Mouse (Mus musculus) heart, postnatal 4 days (tissue): ENCODE measurements around the gene Gpx2. TPM values are rescaled to one million over a fixed set of nuclear protein-coding genes. Genes with fewer than 3 reads are reported as not detected.
"Not testable (repeated sequence)": the region's sequence is repeated elsewhere in the genome, so short reads cannot be mapped to it uniquely, and the experiment has no call there.

ENCODE experiments used
- DNase-seq: peaks from one replicate; pipeline ENCODE4 v3.0.0; 2021
- total RNA-seq, 2 experiments: library from RNA; stranded (reverse); gene quantifications; 2 replicates each; pipeline ENCODE4 v1.2.3; 2021

Gpx2 gene
- total RNA-seq, 2 experiments from 2014 or later = not detected

DNA sequence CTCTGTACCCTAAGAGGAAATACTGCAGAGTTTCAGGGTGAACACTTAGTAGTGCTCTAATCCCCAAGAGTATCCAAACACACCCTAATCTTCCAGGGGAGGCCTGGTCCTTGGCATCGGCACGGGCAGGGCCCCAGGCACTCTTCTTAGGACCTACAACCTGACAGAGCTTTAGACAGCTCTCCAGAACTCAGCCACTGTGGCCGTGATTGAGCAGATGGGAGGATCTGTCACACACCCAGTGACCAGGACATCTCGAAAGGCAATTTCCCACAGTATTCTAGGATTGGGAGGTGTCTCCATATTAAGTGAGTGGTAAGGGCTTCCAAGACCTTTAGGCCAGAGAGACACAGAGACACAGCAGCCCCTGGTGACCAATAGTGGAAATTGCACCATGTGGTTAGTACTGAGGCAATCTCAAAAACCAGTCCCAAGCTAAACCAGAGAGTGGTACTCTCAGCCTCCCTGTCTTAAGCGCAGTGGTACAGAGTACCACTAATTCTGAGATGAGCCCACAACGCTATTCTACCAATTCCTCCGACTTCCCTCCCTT, 8.4 kb upstream of the Gpx2 start:
- DNase-seq = peak; percentile 74

- no peak for DNase-seq
Measured at GRCm38 (mm10) chr12:76803028-76803427, 7.7 kb upstream of the Gpx2 start.

DNA sequence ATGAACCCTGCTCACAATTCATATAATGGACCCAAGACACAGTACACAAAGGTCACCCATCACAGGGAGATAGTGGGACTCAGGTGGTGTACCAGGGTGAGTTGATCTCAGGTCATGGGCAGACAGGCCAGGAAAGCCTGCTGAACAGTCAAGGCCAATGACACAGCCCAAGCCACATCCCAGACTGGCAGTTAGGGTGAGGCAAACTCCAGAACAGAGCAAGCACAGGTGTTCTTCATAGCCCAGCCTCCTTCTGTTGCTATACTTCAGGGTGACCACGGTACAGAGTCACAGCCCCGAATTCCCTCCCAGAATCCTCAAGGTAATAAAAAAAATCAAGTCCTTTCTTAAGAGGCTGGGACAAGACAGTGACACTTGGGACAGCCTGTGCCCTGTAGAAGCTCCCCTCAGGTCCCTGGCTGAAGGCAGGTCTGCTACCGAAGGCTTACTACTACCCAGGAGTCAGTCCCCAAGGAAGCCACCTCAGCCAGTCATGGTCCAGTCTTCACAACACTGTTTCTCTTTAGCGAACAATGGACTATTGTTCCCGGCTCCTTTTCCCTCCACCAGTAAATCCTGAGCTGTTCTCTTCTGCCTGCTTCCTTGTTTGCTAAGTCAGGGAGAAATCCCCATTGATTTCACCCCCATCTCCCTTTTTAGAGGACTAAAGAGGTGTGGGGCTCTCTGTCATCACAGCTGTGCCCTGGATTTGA, 2.8 kb upstream of the Gpx2 start:
- no peak for DNase-seq

DNA sequence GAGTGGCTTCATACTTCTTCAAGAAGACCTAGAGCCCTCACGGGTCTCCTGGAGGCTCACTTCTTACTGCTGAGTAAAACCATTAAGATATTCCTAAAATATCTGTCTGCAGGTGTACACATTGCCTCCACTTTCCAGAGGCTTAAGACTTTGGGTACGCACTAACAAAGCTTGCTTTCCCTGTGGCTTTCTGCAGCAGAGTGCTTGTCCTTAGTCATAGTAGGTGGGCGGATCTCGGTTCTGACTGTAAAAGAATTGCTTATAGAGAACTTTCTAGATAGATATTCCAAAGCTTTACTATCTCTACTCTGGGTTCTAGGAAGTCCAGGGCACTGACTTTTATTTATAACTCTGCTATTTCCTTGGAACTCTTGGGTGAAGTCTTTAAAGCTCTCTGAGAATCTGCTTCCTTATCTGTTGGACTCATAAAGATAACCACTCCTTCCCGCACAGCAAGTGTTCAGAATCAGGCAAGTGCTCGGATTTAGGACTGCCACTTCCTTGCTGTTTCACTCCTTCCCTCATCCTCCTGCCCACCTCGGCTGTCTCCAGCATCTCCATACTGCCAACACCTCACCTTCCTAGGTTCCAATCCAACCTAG, 1.7 kb upstream of the Gpx2 start:
- no peak for DNase-seq

GRCm38 (mm10) chr12:76792540-76792939, 2.8 kb downstream of the Gpx2 start:
- DNase-seq = not testable (repeated sequence)

- no peak for DNase-seq
Measured at GRCm38 (mm10) chr12:76790446-76791084, 4.8 kb downstream of the Gpx2 start.

- DNase-seq = no peak
Measured at GRCm38 (mm10) chr12:76784056-76784619, 11.2 kb downstream of the Gpx2 start.

DNA sequence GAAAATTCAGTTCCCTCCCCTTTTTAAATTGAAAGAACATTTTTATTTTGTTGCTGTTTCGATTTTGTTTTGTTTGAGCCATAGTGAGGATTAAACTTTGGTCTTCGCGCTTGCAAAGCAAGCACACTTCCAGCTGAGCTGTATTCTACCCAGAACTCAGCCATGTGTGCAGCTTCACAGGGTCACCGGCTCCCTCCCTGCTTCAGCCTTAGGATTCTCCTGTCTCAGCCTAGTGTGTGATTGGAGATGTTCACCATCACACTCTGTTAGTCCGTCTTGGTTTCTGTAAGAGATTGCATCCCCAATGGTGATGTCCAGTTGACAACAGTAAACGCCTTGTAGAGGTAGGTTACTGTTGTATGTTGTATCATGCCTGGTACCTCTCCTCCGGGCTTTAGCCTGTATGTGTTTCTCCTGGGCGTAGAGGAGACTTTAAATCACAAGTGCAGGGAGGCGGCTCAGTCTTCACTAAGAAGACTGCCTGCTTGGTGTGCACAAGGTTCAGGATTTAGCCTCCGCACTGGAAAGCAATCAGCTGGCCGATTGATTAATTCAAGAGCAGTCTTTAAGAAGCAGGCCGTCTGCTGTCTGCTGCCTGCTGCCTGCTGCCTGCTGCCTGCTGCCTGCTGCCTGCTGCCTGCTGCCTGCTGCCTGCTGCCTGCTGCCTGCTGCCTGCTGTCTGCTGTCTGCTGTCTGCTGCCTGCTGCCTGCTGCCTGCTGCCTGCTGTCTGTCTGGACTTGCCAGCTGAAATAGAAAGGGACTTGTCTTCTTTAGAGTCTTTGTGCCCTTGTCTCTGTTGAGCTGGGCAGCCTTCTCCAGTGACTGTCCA, 14.5 kb downstream of the Gpx2 start:
- DNase-seq = no peak

DNA sequence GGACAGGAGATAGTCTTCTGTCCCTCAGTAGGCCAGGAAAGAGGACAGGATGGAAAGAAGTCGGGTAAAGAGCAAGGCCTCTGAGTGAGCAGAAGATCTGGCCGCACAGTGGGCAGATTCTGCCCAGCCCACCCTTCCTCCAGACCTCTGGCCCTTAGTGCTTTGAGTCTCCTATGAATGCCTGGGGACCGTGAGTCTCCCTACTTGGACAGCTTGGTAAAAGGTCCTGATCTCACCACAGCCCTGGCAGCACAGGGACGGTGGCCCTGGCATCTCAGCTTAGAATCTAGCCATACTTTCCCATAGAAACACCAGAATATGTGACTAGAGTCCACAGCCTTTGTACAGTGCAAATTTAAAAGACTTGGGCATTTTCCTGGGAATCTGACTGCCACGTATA, 15.4 kb downstream of the Gpx2 start:
- no peak for DNase-seq

- DNase-seq = no peak
Measured at GRCm38 (mm10) chr12:76778305-76779083, 16.9 kb downstream of the Gpx2 start.

DNA sequence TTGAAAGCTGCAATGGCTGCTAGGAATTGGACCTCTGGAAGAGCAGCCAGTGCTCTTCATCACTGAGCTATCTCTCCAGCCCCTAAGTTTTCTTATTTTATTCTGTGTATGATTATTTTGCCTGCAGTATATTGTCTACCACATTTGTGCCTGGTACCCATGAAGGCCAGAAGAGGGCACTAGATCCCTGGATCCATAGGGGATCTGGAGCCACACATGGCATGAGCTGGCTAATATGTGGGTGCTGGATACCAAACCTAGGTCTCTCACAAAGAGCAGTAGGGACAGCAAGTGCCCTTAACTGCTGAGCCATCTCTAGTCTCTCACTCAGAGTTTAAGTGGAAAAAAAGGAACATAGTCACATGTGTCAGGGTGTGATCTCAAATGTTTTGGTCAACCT, 17.5 kb downstream of the Gpx2 start:
- no peak for DNase-seq

DNA sequence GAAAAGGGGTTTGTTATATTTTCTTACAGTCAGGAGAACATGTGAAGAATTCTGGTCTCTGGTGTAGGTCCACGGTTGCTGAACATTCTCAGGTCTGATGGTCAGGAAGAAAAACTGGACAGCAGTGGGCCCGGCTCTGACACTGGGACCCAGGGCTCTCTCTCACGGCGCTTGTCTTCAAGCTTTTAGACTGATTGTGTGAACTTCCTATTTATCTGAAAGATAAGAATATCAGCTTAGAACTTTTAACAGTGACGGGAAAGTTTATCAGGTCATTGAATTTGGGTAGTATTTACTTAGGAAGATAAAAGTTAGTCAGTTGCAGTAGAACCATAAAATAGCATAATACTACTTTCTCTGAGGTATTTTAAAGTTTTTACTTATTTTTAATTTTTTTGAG, 18.5 kb downstream of the Gpx2 start:
- DNase-seq = no peak

DNA sequence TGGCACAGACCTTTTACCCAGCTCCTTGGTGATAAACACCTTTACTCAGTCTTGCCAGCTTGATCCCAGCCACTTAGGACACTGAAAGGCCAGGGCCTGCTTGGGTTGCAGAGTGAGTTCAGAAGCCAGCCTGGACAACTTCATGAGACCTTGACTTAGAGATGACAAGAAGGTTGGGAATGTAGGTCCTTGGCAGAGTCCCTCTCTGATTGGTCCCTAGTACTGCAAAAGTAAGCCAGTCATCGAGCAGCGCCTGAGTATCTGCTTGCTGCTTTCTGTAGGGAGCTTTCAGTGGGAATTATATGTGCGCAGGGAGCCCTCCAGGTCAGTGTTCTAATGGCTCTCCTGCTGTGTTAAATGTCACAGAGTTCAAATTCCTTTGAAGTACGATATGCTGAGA, 20.2 kb downstream of the Gpx2 start:
- DNase-seq = no peak

DNA sequence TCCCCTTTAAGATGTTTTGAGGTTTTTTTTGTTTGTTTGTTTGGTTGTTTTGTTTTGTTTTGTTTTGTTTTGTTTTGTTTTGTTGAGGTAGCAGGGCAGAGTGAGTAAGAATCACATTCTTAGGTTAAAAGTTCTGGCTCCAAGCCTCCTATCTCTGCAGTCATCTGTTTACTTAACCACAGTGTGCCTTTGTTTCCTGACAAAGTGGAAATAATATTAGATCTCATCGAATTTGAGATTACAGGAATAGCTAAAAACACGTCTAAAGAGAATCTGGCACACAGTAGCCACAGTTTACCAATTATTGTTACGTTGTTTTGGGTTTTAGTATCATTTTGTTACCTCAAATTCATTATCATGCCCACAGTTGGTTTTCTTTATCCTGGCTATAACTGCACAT, 20.7 kb downstream of the Gpx2 start:
- no peak for DNase-seq

- DNase-seq = no peak
Measured at GRCm38 (mm10) chr12:76771540-76771939, 23.8 kb downstream of the Gpx2 start.

DNA sequence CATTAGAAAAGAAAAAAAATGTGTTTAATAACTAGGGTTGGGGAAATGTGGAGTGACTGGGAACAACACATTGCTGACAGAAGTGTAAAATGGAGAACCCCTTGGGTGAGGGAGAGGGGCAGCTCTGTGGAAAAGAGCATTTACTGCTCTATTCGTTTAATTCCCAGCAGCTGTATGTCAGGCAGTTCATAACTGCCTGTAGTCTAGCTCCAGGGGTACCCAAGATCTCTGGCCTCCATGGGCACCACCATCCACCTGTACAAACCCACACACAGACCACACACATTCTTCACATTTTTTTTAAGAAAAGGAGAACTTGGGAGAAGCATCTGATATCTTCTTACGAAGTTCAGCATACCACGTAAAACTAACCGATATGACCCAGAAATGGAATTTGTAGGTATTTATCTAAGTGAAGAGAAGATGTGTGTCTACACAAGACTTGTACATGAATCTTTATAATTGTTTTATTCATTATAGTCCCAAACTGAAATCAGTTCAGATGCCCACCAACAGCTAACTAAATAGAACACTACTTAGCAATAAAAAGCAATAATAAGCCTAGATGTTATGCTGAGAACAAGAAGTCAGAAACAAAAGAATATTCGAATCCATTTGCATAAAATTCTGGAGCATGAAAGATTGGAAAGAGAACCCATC, 24.4 kb downstream of the Gpx2 start:
- DNase-seq = no peak

- no peak for DNase-seq
Measured at GRCm38 (mm10) chr12:76765901-76766630, 29.3 kb downstream of the Gpx2 start.

DNA sequence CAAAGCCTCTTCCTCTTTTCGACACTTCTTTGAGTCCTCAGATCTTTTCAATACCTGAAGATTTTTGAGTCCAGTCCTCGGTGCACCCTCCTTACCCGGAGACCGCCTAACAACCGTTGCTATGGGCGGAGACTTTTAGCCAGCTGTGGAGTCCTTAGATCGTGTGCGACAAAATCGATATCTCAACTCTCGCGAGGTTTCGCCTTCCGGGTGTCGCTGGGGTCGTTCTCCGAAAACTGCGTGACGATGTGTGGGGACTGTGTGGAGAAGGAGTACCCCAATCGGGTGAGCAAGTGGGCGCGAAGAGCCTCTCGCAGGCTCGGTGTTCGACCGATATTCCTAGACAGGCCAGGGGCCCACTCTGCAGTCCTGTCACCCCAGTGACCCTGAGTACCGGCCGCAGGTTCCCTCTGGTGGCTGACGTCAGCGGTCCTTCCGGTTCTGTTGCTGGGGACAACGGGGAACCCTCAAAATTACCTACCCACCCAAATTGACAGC, 30.0 kb downstream of the Gpx2 start, which contains the start of the genes Churc1 and Fntb:
TSS of gene Churc1 (plus strand) at position 185 of the 498 bp plus-strand sequence.
TSS of gene Fntb (plus strand) at position 236 of the 498 bp plus-strand sequence.
- peak; percentile 93 for DNase-seq

DNA sequence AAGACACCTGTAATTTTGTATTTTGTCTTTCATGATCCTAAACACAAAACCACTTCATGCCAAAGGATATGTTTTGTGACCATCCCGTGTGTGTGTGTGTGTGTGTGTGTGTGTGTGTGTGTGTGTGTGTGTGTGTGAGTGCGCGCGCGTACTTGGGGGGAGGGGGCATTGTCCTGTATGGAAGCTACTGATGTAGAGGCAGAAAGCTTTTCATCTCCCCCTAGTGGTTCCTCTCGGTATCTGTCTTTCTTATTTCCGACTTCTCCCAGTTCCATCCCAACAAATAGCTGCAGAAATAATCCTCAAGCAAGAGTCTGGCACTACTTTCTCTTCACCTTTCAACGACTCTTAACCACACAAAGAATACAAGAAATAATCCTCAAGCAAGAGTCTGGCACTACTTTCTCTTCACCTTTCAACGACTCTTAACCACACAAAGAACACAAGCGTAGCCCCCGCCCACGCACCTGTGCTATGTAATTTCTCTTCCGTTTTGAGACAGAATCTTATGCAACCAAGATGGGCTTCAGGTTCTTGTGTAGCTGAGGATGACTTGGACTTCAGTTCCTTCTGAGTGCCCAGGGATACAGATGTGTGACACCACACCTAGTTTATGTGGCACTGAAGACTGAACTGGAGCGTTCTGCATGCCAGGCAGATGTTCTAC, 42.6 kb downstream of the Gpx2 start:
- peak; percentile 48 for DNase-seq
